8 mouse cellular contexts compared by ENCODE assay signal in genomic region chr6:134186286-134186903, GRCm38 (mm10).
DNase-seq lines count a peak whose midpoint lies in the region; ATAC-seq and TF ChIP-seq lines count a peak whose summit lies in the region.

No protein-coding gene starts in this region.

- no peak for TF ChIP-seq CTCF in gastrocnemius, adult 2 months (IDR thresholded peaks at IDR 0.05)

- intact Hi-C loops in gastrocnemius, adult 2 months (cut with DNase I), result loop anchor here (10.0 kb wide), 1 partner anchor 152 kb away; the partner anchor contains the start of gene Etv6

- peak; percentile 63 for ATAC-seq in granulocyte monocyte progenitor cell, adult 5-6 weeks (replicated peaks; ENCODE audit: poor library complexity, severe bottlenecking)

- no peak overlapping the region for H3K4me3 ChIP-seq in gastrocnemius, adult 2 months

- no peak for DNase-seq in gastrocnemius, adult 2 months
- DNase-seq in gastrocnemius, adult 8-10 months (ENCODE audit: low spot score in 2 of 2), result no peak
- peak; percentile 71 for DNase-seq in kidney, adult 9 months
- peak; percentile 54 for DNase-seq in lung, postnatal 25 days (ENCODE audit: low spot score)
- no peak for DNase-seq in spleen, postnatal 14 days (ENCODE audit: low spot score in 2 of 2)
- no peak for DNase-seq in MN1 (ENCODE audit: low spot score)
- no peak for DNase-seq in left cerebral cortex, adult 9 months (ENCODE audit: low spot score in 2 of 2)

- peak overlapping the region; percentile 64 for H3K27ac ChIP-seq in gastrocnemius, adult 2 months

Comparison
In these comparisons a context has a peak if more than half of its experiments do, and no peak if none do; other contexts are left out.
1. DNase-seq: peak in kidney, adult 9 months (single experiment) and lung, postnatal 25 days (single experiment); none in gastrocnemius, adult 2 months (single experiment), gastrocnemius, adult 8-10 months (0 of 2), spleen, postnatal 14 days (0 of 2), MN1 (single experiment) and left cerebral cortex, adult 9 months (0 of 2).